Mouse (Mus musculus) forebrain, embryonic 12.5 days (tissue): ENCODE data around the gene Ccdc40. TPM values are rescaled to one million over a fixed set of nuclear protein-coding genes. Genes with fewer than 3 reads are reported as not detected.
"Not testable (repeated sequence)": the region's sequence is repeated elsewhere in the genome, so short reads cannot be mapped to it uniquely, and the experiment has no call there.

Source experiments
- ATAC-seq: fragments of 200-750 bp; cut with Nextera tagmentation; 2 replicates; pipeline ENCODE4 v1.8.0; 2017; ENCODE audit warnings: moderate TSS enrichment; ENCODE audit not compliant: low FRiP score
- H3K27ac ChIP-seq: fragments of 300-500 bp; sonication (generic); 2 replicates; pipeline ENCODE4 v1.5.1; 2016; ENCODE audit warnings: mild to moderate bottlenecking
- H3K27me3 ChIP-seq: fragments of 300-500 bp; sonication (generic); 2 replicates; pipeline ENCODE4 v1.6.1; 2016; ENCODE audit warnings: mild to moderate bottlenecking
- H3K36me3 ChIP-seq: fragments of 300-500 bp; sonication (generic); replicated peaks from 2 replicates; pipeline ENCODE4 v1.6.1; 2016; ENCODE audit warnings: mild to moderate bottlenecking
- H3K4me1 ChIP-seq: fragments of 300-500 bp; sonication (generic); 2 replicates; pipeline ENCODE4 v1.6.1; 2016
- H3K4me2 ChIP-seq: fragments of 300-500 bp; sonication (generic); 2 replicates; pipeline ENCODE4 v1.6.1; 2016; ENCODE audit warnings: mild to moderate bottlenecking, moderate library complexity
- H3K4me3 ChIP-seq: fragments of 300-500 bp; sonication (generic); replicated peaks from 2 replicates; pipeline ENCODE4 v1.5.1; 2016; ENCODE audit warnings: mild to moderate bottlenecking
- H3K9ac ChIP-seq: fragments of 300-500 bp; sonication (generic); 2 replicates; pipeline ENCODE4 v1.6.1; 2016; ENCODE audit warnings: mild to moderate bottlenecking
- H3K9me3 ChIP-seq: fragments of 300-500 bp; sonication (generic); 2 replicates; pipeline ENCODE4 v1.6.1; 2016
- WGBS: fragments of 180-500 bp; shearing (Covaris S2); methylation state at CpG from one replicate; pipeline ENCODE4 v1.1.7; 2016; 5-methylcytosine and 5-hydroxymethylcytosine counted together
- polyA plus RNA-seq: library from polyadenylated mRNA; unstranded; fragments of >200 nt; fragmentation: Nextera tagmentation; extraction: Ambion mirVana; gene quantifications from 2 replicates; pipeline ENCODE4 v1.2.1, GENCODE M21; 2016

The Ccdc40 gene
- polyA plus RNA-seq, 1 experiment from 2014 or later, result 20.7 TPM

- Histone ChIP-seq H3K36me3 (peaks cover 32% of the 10 kb centered on the region), H3K4me1 (peaks cover 14% of the 10 kb centered on the region)
- H3K27ac ChIP-seq, ATAC-seq, H3K9ac ChIP-seq, H3K4me2 ChIP-seq, H3K27me3 ChIP-seq, H3K4me3 ChIP-seq, H3K9me3 ChIP-seq: not testable (repeated sequence)
- 69% methylated on average over 3 of the region's 3 CpGs for WGBS
These were observed 44.1 kb downstream of the Ccdc40 start for GRCm38 (mm10) chr11:119272492-119272891.

- no peaks in the 10 kb centered on the region for H3K9me3 ChIP-seq
- no peak overlapping the region for H3K9ac ChIP-seq
- no peak overlapping the region for H3K4me3 ChIP-seq
- WGBS, result 85% methylated on average over 8 of the region's 8 CpGs
- peaks cover 32% of the 10 kb centered on the region for H3K36me3 ChIP-seq
- H3K27ac ChIP-seq, result no peak overlapping the region
- H3K4me2 ChIP-seq, result no peak overlapping the region
- ATAC-seq, result no peak
- H3K4me1 ChIP-seq, result peaks cover 8% of the 10 kb centered on the region
- no peaks in the 10 kb centered on the region for H3K27me3 ChIP-seq
These were observed 45.0 kb downstream of the Ccdc40 start for GRCm38 (mm10) chr11:119273186-119273930.

- ATAC-seq, result no peak
- H3K36me3 ChIP-seq, result peaks cover 30% of the 10 kb centered on the region
- no peak overlapping the region for H3K4me2 ChIP-seq
- H3K27me3 ChIP-seq, result no peaks in the 10 kb centered on the region
- H3K4me3 ChIP-seq, result no peak overlapping the region
- H3K27ac ChIP-seq, result no peak overlapping the region
- H3K9ac ChIP-seq, result no peak overlapping the region
- no peaks in the 10 kb centered on the region for H3K9me3 ChIP-seq
- no peaks in the 10 kb centered on the region for H3K4me1 ChIP-seq
- 87% methylated on average over 15 of the region's 15 CpGs for WGBS
These were observed 52.7 kb downstream of the Ccdc40 start for GRCm38 (mm10) chr11:119281030-119281429.

- no peak overlapping the region for H3K9ac ChIP-seq
- H3K4me2 ChIP-seq, result no peak overlapping the region
- H3K9me3 ChIP-seq, result no peaks in the 10 kb centered on the region
- no peak for ATAC-seq
- no peaks in the 10 kb centered on the region for H3K4me1 ChIP-seq
- no peak overlapping the region for H3K27ac ChIP-seq
- WGBS, result 81% methylated on average over 9 of the region's 9 CpGs
- H3K27me3 ChIP-seq, result no peaks in the 10 kb centered on the region
- H3K4me3 ChIP-seq, result no peak overlapping the region
- H3K36me3 ChIP-seq, result peaks cover 76% of the 10 kb centered on the region
These were observed 57.6 kb downstream of the Ccdc40 start for GRCm38 (mm10) chr11:119285791-119286527.

- Histone ChIP-seq H3K36me3 (peaks cover 87% of the 10 kb centered on the region), H3K9ac (no peak overlapping the region), H3K4me1 (no peaks in the 10 kb centered on the region), H3K9me3 (no peaks in the 10 kb centered on the region), H3K4me2 (no peak overlapping the region), H3K4me3 (no peak overlapping the region), H3K27me3 (no peaks in the 10 kb centered on the region), H3K27ac (no peak overlapping the region)
- 92% methylated on average over 20 of the region's 20 CpGs for WGBS
- ATAC-seq, result no peak
These were observed 59.0 kb downstream of the Ccdc40 start for GRCm38 (mm10) chr11:119287207-119287992.

- H3K4me3 ChIP-seq, H3K9me3 ChIP-seq, H3K27me3 ChIP-seq, H3K9ac ChIP-seq, ATAC-seq, H3K27ac ChIP-seq, H3K4me2 ChIP-seq, H3K4me1 ChIP-seq: not testable (repeated sequence)
- peaks cover 97% of the 10 kb centered on the region for H3K36me3 ChIP-seq
- 93% methylated on average over 8 of the region's 8 CpGs for WGBS
These were observed 64.5 kb downstream of the Ccdc40 start for GRCm38 (mm10) chr11:119292861-119293260.

- H3K4me2 ChIP-seq, result peak overlapping the region; percentile 73
- H3K27me3 ChIP-seq, result no peaks in the 10 kb centered on the region
- peaks cover 52% of the 10 kb centered on the region for H3K36me3 ChIP-seq
- 90% methylated on average over 6 of the region's 6 CpGs for WGBS
- no peak overlapping the region for H3K27ac ChIP-seq
- no peak for ATAC-seq
- no peaks in the 10 kb centered on the region for H3K9me3 ChIP-seq
- H3K9ac ChIP-seq, result peak overlapping the region; percentile 97; the same call in 1 of the 2 replicates
- H3K4me1 ChIP-seq, result peaks cover 27% of the 10 kb centered on the region
- H3K4me3 ChIP-seq, result no peak overlapping the region; the same call in 1 of the 2 replicates
These were observed 69.6 kb downstream of the Ccdc40 start for GRCm38 (mm10) chr11:119297996-119298395.

- Histone ChIP-seq H3K27me3 (peaks cover 8% of the 10 kb centered on the region), H3K27ac (no peak overlapping the region), H3K9me3 (no peaks in the 10 kb centered on the region), H3K4me2 (peak overlapping the region; percentile 73), H3K9ac (peak overlapping the region; percentile 97), H3K4me3 (peak overlapping the region; percentile 98), H3K36me3 (peaks cover 42% of the 10 kb centered on the region), H3K4me1 (peaks cover 27% of the 10 kb centered on the region)
- 17% methylated on average over 7 of the region's 7 CpGs for WGBS
- ATAC-seq, result no peak
These were observed 70.5 kb downstream of the Ccdc40 start for GRCm38 (mm10) chr11:119298917-119299316.

- 0% methylated on average over 89 of the region's 89 CpGs for WGBS
- Histone ChIP-seq H3K9ac (peak within 1 kb of the TSS; percentile 97), H3K9me3 (no peaks in the 10 kb centered on the region), H3K36me3 (peaks cover 35% of the 10 kb centered on the region), H3K4me1 (peaks cover 27% of the 10 kb centered on the region), H3K4me3 (peak within 1 kb of the TSS; percentile 98), H3K27ac (peak within 1 kb of the TSS; percentile 99), H3K27me3 (peaks cover 15% of the 10 kb centered on the region), H3K4me2 (peak within 1 kb of the TSS; percentile 73)
- ATAC-seq, result peak; percentile 97
These were observed 71.2 kb downstream of the Ccdc40 start, which contains the start of gene Eif4a3 for GRCm38 (mm10) chr11:119299391-119300245. Eif4a3 (minus strand) TSS chr11:119300089.

GRCm38 (mm10) chr11:119300246-119300935, 72.0 kb downstream of the Ccdc40 start:
- WGBS, result 2% methylated on average over 31 of the region's 31 CpGs
- H3K4me1 ChIP-seq, result peaks cover 27% of the 10 kb centered on the region
- peaks cover 20% of the 10 kb centered on the region for H3K27me3 ChIP-seq
- ATAC-seq, result no peak; the same call in 1 of the 2 replicates
- no peaks in the 10 kb centered on the region for H3K9me3 ChIP-seq
- H3K27ac ChIP-seq, result peak overlapping the region; percentile 99
- H3K4me2 ChIP-seq, result peak overlapping the region; percentile 73
- H3K36me3 ChIP-seq, result peaks cover 28% of the 10 kb centered on the region
- H3K4me3 ChIP-seq, result peak overlapping the region; percentile 98
- peak overlapping the region; percentile 97 for H3K9ac ChIP-seq

GRCm38 (mm10) chr11:119300986-119301385, 72.6 kb downstream of the Ccdc40 start:
- 34% methylated on average over 2 of the region's 2 CpGs for WGBS
- Histone ChIP-seq H3K27ac (no peak overlapping the region), H3K4me2 (peak overlapping the region; percentile 73), H3K4me3 (no peak overlapping the region), H3K9me3 (no peaks in the 10 kb centered on the region), H3K27me3 (peaks cover 20% of the 10 kb centered on the region), H3K4me1 (peaks cover 27% of the 10 kb centered on the region), H3K9ac (peak overlapping the region; percentile 97; the same call in 1 of the 2 replicates), H3K36me3 (peaks cover 22% of the 10 kb centered on the region)
- no peak for ATAC-seq
